Mouse (Mus musculus) limb, embryonic 14.5 days (tissue): ENCODE results near the gene Rab37. TPM values are rescaled to one million over a fixed set of nuclear protein-coding genes. Genes with fewer than 3 reads are reported as not detected.

Experiments used
- ATAC-seq: fragments of 200-750 bp; cut with Nextera tagmentation; 2 replicates; pipeline ENCODE4 v1.8.0; 2017; ENCODE audit warnings: low read depth, moderate number of reproducible peaks, moderate TSS enrichment; ENCODE audit not compliant: low FRiP score
- DNase-seq: peaks from one replicate; pipeline ENCODE4 v3.0.0-alpha.2; 2015; ENCODE audit warnings: low spot score
- H3K27ac ChIP-seq: fragments of 300-500 bp; sonication (generic); replicated peaks from 2 replicates; pipeline ENCODE4 v1.5.1; 2014; ENCODE audit warnings: low read depth, mild to moderate bottlenecking, low read length, moderate library complexity, mixed read lengths
- H3K27me3 ChIP-seq: fragments of 300-500 bp; sonication (generic); 2 replicates; pipeline ENCODE4 v1.6.1; 2014; ENCODE audit warnings: low read length, mixed read lengths; ENCODE audit not compliant: control insufficient read depth, insufficient read depth
- H3K36me3 ChIP-seq: fragments of 300-500 bp; sonication (generic); 2 replicates; pipeline ENCODE4 v1.6.1; 2014; ENCODE audit warnings: mild to moderate bottlenecking, low read length, moderate library complexity, mixed read lengths; ENCODE audit not compliant: control insufficient read depth, insufficient read depth
- H3K4me1 ChIP-seq: fragments of 300-500 bp; sonication (generic); 2 replicates; pipeline ENCODE4 v1.6.1; 2014; ENCODE audit warnings: antibody characterized with exemption, low read length, mixed read lengths; ENCODE audit not compliant: control insufficient read depth, insufficient read depth
- H3K4me2 ChIP-seq: fragments of 300-500 bp; sonication (generic); replicated peaks from 2 replicates; pipeline ENCODE4 v1.6.1; 2014; ENCODE audit warnings: low read depth, mild to moderate bottlenecking, low read length, moderate library complexity; ENCODE audit not compliant: severe bottlenecking
- H3K4me3 ChIP-seq: fragments of 300-500 bp; sonication (generic); replicated peaks from 2 replicates; pipeline ENCODE4 v1.5.1; 2014; ENCODE audit warnings: low read length
- H3K9ac ChIP-seq: fragments of 300-500 bp; sonication (generic); 2 replicates; pipeline ENCODE4 v1.6.1; 2014; ENCODE audit warnings: mild to moderate bottlenecking, low read depth, low read length, moderate library complexity; ENCODE audit not compliant: severe bottlenecking
- H3K9me3 ChIP-seq: fragments of 300-500 bp; sonication (generic); 2 replicates; pipeline ENCODE4 v1.6.1; 2016; ENCODE audit warnings: low read length; ENCODE audit not compliant: control insufficient read depth
- POLR2A ChIP-seq: fragments of 200-500 bp; IDR thresholded peaks from 2 replicates; pipeline ENCODE4 v1.8.0; 2012; ENCODE audit warnings: inconsistent platforms, mild to moderate bottlenecking, moderate library complexity, borderline replicate concordance; ENCODE audit not compliant: insufficient read depth, insufficient read length; ENCODE audit errors: extremely low read depth
- WGBS: fragments of 180-500 bp; shearing (Covaris S2); extraction: QIAGEN DNeasy Blood & Tissue Kit; methylation state at CpG from one replicate; pipeline ENCODE4 v1.1.7; 2014; 5-methylcytosine and 5-hydroxymethylcytosine counted together
- polyA plus RNA-seq, 2 experiments: library from polyadenylated mRNA; depleted of rRNA in 1 of 2; stranded (reverse) in 1 of 2; unstranded in 1 of 2; fragments of >200 nt; fragmentation: Nextera tagmentation in 1 of 2; extraction: Ambion mirVana in 1 of 2; gene quantifications; 2 replicates each; pipeline versions ENCODE4 v1.2.1 to v1.2.3; 2012 to 2014

Rab37 gene
- polyA plus RNA-seq, 2 experiments = 1.5 TPM

- DNase-seq = no peak
- no peak for TF ChIP-seq POLR2A
- H3K9me3 ChIP-seq = no peaks in the 10 kb centered on the region
- no peaks in the 10 kb centered on the region for H3K4me1 ChIP-seq
- ATAC-seq = no peak
- H3K27ac ChIP-seq = no peak overlapping the region
- no peaks in the 10 kb centered on the region for H3K27me3 ChIP-seq
- no peak overlapping the region for H3K4me3 ChIP-seq
- H3K9ac ChIP-seq = no peak overlapping the region
- no peak overlapping the region for H3K4me2 ChIP-seq
- no peaks in the 10 kb centered on the region for H3K36me3 ChIP-seq
Measured at GRCm38 (mm10) chr11:115054537-115054936, 36.7 kb upstream of the Rab37 start.

- Histone ChIP-seq H3K4me1 (no peaks in the 10 kb centered on the region), H3K4me2 (no peak overlapping the region), H3K9ac (no peak overlapping the region), H3K9me3 (no peaks in the 10 kb centered on the region), H3K27me3 (no peaks in the 10 kb centered on the region), H3K4me3 (no peak overlapping the region), H3K36me3 (no peaks in the 10 kb centered on the region), H3K27ac (no peak overlapping the region)
- TF ChIP-seq POLR2A = no peak
- WGBS = 63% methylated on average over 4 of the region's 4 CpGs
- DNase-seq = no peak
- no peak for ATAC-seq
Measured at GRCm38 (mm10) chr11:115058701-115059100, 32.5 kb upstream of the Rab37 start.

- Histone ChIP-seq H3K4me3 (no peak overlapping the region), H3K27ac (no peak overlapping the region), H3K27me3 (no peaks in the 10 kb centered on the region), H3K4me2 (no peak overlapping the region), H3K9ac (no peak overlapping the region), H3K36me3 (no peaks in the 10 kb centered on the region), H3K9me3 (no peaks in the 10 kb centered on the region), H3K4me1 (no peaks in the 10 kb centered on the region)
- DNase-seq (no peak), ATAC-seq (no peak)
- WGBS = 86% methylated on average over 2 of the region's 2 CpGs
- TF ChIP-seq POLR2A = no peak
Measured at GRCm38 (mm10) chr11:115059797-115060196, 31.4 kb upstream of the Rab37 start.

- no peaks in the 10 kb centered on the region for H3K27me3 ChIP-seq
- WGBS = 42% methylated on average over 5 of the region's 5 CpGs
- no peaks in the 10 kb centered on the region for H3K4me1 ChIP-seq
- H3K27ac ChIP-seq = no peak within 1 kb of the TSS
- ATAC-seq = no peak
- no peak within 1 kb of the TSS for H3K9ac ChIP-seq
- H3K4me2 ChIP-seq = no peak within 1 kb of the TSS
- no peak for DNase-seq
- H3K4me3 ChIP-seq = no peak within 1 kb of the TSS
- H3K36me3 ChIP-seq = no peaks in the 10 kb centered on the region
- TF ChIP-seq POLR2A = no peak
- H3K9me3 ChIP-seq = no peaks in the 10 kb centered on the region
Measured at GRCm38 (mm10) chr11:115062077-115062476, 29.2 kb upstream of the Rab37 start, which contains the start of gene Cd300e. Gene Cd300e (minus strand): TSS chr11:115062177.

DNA sequence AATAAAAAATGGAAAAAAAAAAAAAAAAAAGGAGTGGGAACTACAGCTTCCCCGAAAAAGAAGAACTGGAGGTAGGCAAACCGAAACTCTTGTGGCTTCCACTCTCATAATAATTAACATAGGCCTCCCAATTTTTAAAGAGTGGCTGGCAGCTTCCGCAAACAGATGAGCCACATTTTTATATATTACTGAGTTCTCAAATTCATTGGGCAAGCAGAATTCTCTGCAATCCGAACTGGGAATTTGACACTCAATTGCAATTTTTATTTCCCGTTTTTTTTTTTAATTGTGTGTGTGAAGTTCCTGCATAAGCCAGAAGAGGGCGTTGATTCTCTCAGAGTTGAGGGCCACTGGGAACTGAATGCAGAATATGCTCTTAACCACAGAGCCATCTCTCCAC lies 24.5 kb upstream of the Rab37 start:
- no peak overlapping the region for H3K27ac ChIP-seq
- no peak for TF ChIP-seq POLR2A
- H3K4me3 ChIP-seq = no peak overlapping the region
- no peak overlapping the region for H3K9ac ChIP-seq
- no peaks in the 10 kb centered on the region for H3K27me3 ChIP-seq
- ATAC-seq (no peak), DNase-seq (no peak)
- H3K4me2 ChIP-seq = no peak overlapping the region
- no peaks in the 10 kb centered on the region for H3K9me3 ChIP-seq
- WGBS = 65% methylated on average over 6 of the region's 6 CpGs
- no peaks in the 10 kb centered on the region for H3K4me1 ChIP-seq
- no peaks in the 10 kb centered on the region for H3K36me3 ChIP-seq

- no peak overlapping the region for H3K4me3 ChIP-seq
- no peak for DNase-seq
- no peaks in the 10 kb centered on the region for H3K27me3 ChIP-seq
- WGBS = 20% methylated on average over 9 of the region's 9 CpGs
- H3K4me1 ChIP-seq = peaks cover 3% of the 10 kb centered on the region; the same call in 1 of the 2 replicates
- H3K36me3 ChIP-seq = no peaks in the 10 kb centered on the region
- TF ChIP-seq POLR2A = no peak
- H3K9ac ChIP-seq = no peak overlapping the region
- no peaks in the 10 kb centered on the region for H3K9me3 ChIP-seq
- H3K4me2 ChIP-seq = no peak overlapping the region
- ATAC-seq = no peak
- no peak overlapping the region for H3K27ac ChIP-seq
Measured at GRCm38 (mm10) chr11:115071015-115071551, 20.1 kb upstream of the Rab37 start.
